Mouse (Mus musculus): ENCODE data around the gene Ivd.

GRCm38 (mm10) chr2:118899306-118899705 lies 37.6 kb downstream of the Ivd start:
- no peak for TF ChIP-seq CTCF (IDR thresholded peaks at IDR 0.05; ENCODE audit: low read depth)
- no peak for TF ChIP-seq EP300 (IDR thresholded peaks at IDR 0.05; ENCODE audit: low read depth)

Measured in heart, postnatal 0 days (tissue).